Mouse (Mus musculus): ENCODE measurements at regions not wholly inside any gene's neighbourhood (a gene's known extent, or its start where the extent isn't known, plus 50 kb on each side); places are given as distances from the start of the nearest gene placed in this dataset.

GRCm38 (mm10) chr16:93533205-93533604, 70.7 kb downstream of the Setd4 start:
- DNase-seq: no peak

DNA sequence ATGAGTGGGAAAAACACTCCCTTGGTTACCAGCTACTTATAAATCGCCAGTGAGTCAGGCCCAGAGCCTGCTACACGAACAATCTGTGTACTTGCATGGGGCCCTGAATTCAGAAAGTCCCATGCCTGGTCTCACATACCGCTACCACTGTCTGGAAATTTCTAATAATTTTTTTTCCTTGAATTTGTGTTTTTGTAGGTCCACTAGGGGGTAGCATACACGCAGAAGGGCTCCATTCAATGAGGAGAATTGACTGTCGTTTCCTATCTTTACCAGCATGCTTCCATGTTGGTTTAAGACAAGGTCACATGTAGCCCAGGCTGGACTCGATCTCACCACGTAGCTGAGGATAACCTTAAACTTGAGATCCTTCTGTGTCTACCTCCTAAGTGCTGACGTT, 71.9 kb downstream of the Setd4 start:
- no peak for DNase-seq

- no peak for DNase-seq
These were observed 81.4 kb downstream of the Setd4 start for GRCm38 (mm10) chr16:93522485-93522884.

DNA sequence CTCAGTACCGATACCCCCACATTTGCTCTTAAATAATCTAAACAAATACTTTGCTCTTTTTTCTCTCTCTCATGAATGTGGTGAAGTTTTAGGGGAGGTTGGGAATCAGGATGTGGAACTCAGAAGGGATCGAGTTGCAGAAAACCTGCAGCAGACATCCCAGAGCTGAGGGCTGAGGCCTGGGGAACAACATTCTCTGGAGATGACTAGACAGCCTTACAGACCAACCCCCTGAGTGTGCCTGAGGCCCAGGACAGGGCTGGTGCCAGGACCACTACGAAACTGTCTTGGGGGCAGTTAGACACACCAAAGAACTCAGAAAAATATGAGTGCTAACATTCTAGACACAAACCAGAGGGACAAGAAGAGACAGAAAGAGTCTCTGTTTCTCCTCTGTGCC, 83.4 kb downstream of the Setd4 start:
- DNase-seq: no peak

DNA sequence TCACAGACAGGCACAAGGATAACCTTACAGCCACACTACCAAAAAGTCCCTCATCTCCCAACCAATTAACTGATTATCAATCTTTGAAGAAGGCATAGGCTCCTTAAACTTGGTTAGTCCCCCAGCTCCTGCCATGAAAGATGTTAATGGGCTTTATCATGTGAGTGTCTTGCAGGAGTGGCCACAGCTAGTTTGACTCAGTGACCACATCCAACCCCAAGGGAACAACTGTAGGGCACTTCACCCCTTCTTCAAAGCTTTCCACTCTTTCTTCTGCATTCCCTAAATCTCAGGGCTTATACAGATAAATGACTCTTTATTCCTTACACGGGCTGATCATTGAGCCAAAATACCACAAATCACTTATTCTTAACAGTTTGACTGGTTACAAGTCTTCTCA, 85.2 kb downstream of the Setd4 start:
- no peak for DNase-seq

GRCm38 (mm10) chr16:93516793-93517192, 87.1 kb downstream of the Setd4 start:
- no peak for DNase-seq

DNA sequence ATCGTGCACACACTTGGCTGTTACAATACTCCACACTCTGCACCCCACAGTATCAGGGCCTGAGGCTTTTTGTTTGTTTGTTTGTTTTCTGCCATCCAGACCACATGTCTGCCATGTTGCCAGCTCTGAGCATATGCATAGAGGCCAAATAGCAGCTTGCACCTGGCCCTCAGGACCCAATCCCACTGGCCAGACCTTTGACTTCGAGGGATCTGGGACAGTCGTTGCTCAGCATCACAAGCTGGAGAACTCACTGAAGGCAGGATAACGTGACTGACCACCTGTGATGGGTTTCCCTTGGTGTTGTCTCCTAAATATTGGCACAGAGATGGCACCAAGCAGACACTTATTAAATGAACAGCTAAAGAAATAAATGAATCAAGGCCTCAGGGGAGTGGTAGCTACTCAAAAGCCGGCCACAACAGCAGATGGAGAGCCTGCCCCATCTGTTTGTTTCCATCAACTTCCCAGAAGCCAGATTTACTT, 88.4 kb downstream of the Setd4 start:
- DNase-seq: no peak

GRCm38 (mm10) chr16:93513616-93514041, 90.2 kb downstream of the Setd4 start:
- DNase-seq: no peak

DNA sequence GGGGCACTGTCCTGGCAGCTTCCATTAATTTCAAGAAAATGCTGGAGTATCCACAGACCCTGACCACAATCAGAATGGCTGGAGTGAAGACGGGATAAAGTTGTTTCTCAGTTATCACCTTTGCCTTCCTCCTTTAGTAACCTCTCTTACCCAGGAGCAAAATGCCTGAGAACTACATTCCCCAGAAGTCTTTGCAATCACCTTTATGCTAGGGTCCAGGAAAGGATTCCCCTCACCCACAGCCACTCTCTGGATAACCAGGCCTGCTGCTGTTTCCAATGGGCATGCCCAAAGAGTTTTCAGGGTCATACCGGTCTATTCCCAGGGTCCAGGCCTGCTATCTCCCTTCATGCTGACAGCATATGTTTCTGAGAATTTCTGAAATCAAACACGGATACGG, 91.9 kb downstream of the Setd4 start:
- DNase-seq: no peak

- DNase-seq: no peak
These were observed 92.3 kb downstream of the Setd4 start for GRCm38 (mm10) chr16:93511517-93511916.

DNA sequence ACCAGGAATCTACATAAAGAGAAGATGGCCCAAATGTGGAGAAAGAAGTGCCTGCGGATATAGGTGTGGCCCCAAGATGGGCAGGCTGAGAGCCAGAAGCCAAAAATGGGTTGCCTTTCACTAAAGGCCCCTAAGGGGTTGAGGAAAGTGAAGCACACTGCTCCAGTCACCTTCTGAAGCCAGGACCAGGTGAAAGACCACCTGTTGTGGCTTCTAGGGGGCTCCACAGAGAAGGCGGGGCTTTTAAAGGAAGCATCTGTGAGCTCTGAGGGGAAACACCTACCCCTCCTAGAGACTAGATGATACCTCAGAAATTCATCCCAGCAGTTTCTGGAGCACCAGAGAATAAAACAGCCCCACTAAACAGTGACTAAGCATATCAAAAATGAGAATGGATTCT, 105.1 kb downstream of the Setd4 start:
- DNase-seq: no peak

DNA sequence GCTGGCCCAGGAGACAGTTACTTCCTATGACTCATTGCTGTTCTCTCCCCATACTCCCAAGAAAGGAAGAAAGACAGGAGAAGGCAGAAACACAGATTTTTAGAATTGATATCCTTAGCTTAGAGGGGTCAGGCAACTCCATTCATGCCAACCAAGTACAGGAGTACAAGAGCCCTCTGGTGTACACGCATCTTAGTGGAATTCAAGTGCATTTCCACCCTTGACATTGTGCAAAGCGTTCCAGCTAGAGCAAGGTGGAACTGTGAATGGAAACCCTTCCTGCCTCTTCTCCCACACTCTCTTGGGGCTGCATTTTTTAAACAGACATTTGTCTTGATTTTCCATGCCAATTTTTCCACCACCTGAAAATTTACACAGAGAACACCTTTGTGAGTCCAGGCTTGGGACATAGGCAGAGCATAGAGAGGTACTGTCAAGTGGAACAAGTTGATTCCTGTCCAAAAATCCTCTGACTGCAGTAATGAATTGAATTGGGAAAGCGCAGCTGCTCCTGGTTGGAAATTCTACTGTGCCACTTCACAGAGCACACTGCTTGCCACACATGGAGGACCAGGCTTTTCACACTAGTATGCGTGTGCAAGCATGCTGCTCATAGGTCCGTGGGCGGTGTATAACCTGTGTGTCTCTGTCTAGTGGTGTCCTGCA, 110.4 kb downstream of the Setd4 start:
- no peak for DNase-seq

- DNase-seq: no peak
These were observed 117.0 kb downstream of the Setd4 start for GRCm38 (mm10) chr16:93486646-93487550.

DNA sequence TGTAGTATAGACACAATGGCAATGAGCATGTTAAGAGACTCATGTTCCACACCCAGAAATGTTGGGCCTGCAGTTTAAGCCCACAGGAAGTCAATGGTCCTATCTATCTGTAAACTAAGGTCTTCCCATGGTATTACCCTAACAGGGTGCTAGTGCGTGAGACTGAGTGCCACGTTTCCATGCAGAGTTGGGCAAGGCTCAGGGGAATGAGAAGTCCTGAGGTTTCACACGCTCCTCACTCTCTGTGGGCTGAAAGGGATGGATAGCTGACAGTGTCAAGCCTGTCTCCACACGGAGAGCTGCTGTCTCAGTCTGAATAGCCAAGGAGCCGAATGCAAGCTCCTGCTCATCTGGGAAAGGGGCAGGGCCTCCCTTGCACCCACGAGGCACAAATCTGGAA, 133.9 kb downstream of the Setd4 start:
- no peak for DNase-seq

GRCm38 (mm10) chr16:93465741-93466140, 138.1 kb downstream of the Setd4 start:
- no peak for DNase-seq

DNA sequence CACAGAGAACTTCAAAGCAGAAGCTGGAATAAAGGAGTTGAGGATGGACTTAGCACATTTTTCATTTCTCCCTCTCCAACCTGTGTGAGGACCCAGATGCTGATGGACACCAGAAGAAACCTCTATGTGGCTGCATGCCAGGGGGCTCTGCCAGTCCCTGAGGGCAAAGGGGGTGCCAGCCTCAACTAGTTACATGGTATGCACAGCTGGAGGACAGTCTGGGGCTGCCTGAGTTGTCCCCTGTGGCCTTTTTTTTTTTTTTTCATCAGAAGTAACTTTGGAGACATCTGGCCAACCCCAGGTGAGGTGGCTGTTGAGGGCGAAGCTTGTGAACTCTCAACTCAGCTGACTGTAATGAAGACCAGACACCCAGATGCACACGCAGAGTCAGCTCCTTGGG, 139.0 kb downstream of the Setd4 start:
- DNase-seq: no peak

DNA sequence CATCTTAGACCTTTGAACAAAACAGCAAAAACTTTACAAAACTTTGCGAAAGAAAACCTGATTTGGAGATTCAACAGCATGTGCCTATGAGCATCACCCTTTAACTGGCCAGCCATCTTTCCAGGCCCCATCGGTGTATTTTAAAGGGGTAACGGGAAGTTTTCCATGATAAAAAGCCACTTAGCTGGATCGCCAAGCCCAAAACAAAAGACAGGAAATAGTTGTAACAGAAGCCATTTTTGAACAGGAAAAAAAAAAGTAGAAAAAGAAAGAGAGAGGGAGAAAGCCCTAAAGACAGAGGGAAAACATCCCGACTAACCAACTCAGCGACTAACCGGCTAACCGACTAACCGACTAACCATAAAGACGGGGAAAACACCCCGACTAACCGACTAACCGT, 140.5 kb downstream of the Setd4 start:
- no peak for DNase-seq

DNA sequence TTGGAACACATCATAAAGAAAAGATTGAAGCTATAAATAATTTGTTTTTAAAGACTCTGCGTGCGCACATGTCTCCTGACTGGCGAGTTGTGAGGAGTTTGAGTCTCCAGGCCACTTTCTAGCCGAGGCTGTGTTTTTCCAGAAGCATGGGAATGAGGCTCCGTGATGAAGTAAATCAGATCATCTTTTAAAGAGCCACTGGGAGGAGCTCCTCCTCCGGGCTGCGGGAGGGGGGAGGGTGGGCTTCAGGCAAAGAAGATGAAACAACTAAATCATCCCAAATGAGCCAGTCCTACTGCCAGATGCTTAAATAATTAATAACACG, 141.6 kb downstream of the Setd4 start:
- DNase-seq: no peak

- DNase-seq: no peak
These were observed 142.2 kb downstream of the Setd4 start for GRCm38 (mm10) chr16:93461406-93462285.

DNA sequence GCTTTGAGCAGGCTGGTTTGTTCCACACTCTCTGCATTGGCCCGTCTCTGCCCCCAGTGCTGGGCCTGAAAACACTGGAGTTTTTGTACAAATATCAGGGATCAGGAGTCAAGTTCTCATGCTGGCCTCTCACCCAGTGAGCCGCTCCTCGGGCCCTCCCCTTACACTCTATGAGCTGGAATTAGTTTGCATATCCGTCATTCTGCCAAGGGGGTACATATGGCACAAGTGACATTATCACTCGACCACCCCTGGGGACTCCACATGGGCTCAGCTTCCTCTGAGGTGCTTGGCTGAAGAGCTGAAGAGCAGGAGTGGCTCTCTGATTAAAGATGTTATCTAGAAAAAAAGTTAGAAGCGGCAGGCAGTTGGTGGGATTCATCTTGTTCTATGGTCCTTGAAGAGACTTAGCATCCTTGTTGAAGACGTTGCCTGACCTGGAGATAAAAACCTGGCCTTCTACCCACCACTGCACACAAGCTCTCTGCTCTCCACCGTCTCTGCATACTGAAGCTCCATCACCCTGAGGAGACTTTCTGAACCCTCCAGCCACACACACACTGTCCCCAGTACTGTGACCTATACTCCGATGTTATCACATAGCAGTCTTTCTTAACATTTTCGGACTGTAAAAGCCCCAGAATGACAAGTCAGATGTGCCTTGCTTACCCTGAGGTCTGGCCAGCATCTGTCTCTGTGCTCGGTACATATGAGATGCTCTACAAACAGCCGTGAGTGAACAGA, 144.2 kb downstream of the Setd4 start:
- DNase-seq: no peak

- DNase-seq: no peak
These were observed 145.0 kb downstream of the Setd4 start for GRCm38 (mm10) chr16:93458598-93459496.

All from kidney, adult 8-10 months (tissue).